Mouse (Mus musculus): ENCODE measurements at regions not wholly inside any gene's neighbourhood (a gene's known extent, or its start where the extent isn't known, plus 50 kb on each side); places are given as distances from the start of the nearest gene placed in this dataset.
"Not testable (repeated sequence)": the region's sequence is repeated elsewhere in the genome, so short reads cannot be mapped to it uniquely, and the experiment has no call there.

- Histone ChIP-seq H3K4me3 (peak overlapping the region; percentile 30), H3K27ac (replicated peaks) (peak overlapping the region; percentile 46), H3K36me3 (no peaks in the 10 kb centered on the region), H3K9me3 (no peaks in the 10 kb centered on the region), H3K27me3 (replicated peaks) (no peaks in the 10 kb centered on the region), H3K9ac (peak overlapping the region; percentile 38), H3K4me2 (peak overlapping the region; percentile 62), H3K4me1 (peaks cover 66% of the 10 kb centered on the region)
- no peak for ATAC-seq (ENCODE audit: extremely low read depth, insufficient number of reproducible peaks, low FRiP score, low TSS enrichment)
- WGBS, result 13% methylated on average over 18 of the region's 18 CpGs
Observed at GRCm38 (mm10) chr10:120694472-120694871, 204.4 kb downstream of the Msrb3 start.

GRCm38 (mm10) chr10:120691451-120691850, 207.4 kb downstream of the Msrb3 start:
- Histone ChIP-seq H3K9ac (no peak overlapping the region), H3K9me3 (no peaks in the 10 kb centered on the region), H3K27ac (replicated peaks) (peak overlapping the region; percentile 58), H3K4me3 (no peak overlapping the region), H3K27me3 (replicated peaks) (no peaks in the 10 kb centered on the region), H3K4me1 (peaks cover 60% of the 10 kb centered on the region), H3K36me3 (no peaks in the 10 kb centered on the region), H3K4me2 (no peak overlapping the region)
- 53% methylated on average over 3 of the region's 3 CpGs for WGBS
- ATAC-seq (ENCODE audit: extremely low read depth, insufficient number of reproducible peaks, low FRiP score, low TSS enrichment), result no peak

DNA sequence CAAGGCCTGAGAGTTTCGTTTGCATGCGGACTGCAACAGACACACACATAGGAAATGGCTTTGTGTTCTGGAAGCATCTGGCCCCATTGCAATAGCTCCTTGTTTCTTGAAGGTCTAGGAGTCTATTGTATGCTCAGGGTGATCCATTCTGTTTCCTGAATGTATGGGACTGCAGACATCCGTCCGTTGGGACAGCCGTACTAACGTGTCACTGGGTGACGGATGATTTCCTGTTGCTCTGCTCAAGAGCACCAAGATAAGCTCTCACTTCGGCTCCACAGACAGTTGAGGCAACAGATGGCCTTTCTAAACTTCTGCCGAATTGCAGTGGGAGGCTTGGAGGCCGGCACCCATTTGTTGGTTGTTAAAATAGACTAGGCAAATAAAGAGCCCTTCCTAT, 209.9 kb upstream of the Hmga2 start:
- H3K4me3 ChIP-seq, result no peak overlapping the region
- peaks cover 29% of the 10 kb centered on the region for H3K4me1 ChIP-seq
- ATAC-seq (ENCODE audit: extremely low read depth, insufficient number of reproducible peaks, low FRiP score, low TSS enrichment), result no peak
- H3K27me3 ChIP-seq (replicated peaks), result no peaks in the 10 kb centered on the region
- no peak overlapping the region for H3K9ac ChIP-seq
- H3K27ac ChIP-seq (replicated peaks), result peak overlapping the region; percentile 71
- no peak overlapping the region for H3K4me2 ChIP-seq
- 15% methylated on average over 10 of the region's 10 CpGs for WGBS
- H3K9me3 ChIP-seq, result no peaks in the 10 kb centered on the region
- no peaks in the 10 kb centered on the region for H3K36me3 ChIP-seq

GRCm38 (mm10) chr10:120682021-120682420, 205.8 kb upstream of the Hmga2 start:
- H3K36me3 ChIP-seq, result no peaks in the 10 kb centered on the region
- H3K9me3 ChIP-seq, result no peaks in the 10 kb centered on the region
- no peak overlapping the region for H3K9ac ChIP-seq
- WGBS, result 78% methylated on average over 10 of the region's 10 CpGs
- peaks cover 33% of the 10 kb centered on the region for H3K4me1 ChIP-seq
- no peaks in the 10 kb centered on the region for H3K27me3 ChIP-seq (replicated peaks)
- H3K4me3 ChIP-seq, result no peak overlapping the region
- no peak overlapping the region for H3K27ac ChIP-seq (replicated peaks)
- no peak overlapping the region for H3K4me2 ChIP-seq
- no peak for ATAC-seq (ENCODE audit: extremely low read depth, insufficient number of reproducible peaks, low FRiP score, low TSS enrichment)

DNA sequence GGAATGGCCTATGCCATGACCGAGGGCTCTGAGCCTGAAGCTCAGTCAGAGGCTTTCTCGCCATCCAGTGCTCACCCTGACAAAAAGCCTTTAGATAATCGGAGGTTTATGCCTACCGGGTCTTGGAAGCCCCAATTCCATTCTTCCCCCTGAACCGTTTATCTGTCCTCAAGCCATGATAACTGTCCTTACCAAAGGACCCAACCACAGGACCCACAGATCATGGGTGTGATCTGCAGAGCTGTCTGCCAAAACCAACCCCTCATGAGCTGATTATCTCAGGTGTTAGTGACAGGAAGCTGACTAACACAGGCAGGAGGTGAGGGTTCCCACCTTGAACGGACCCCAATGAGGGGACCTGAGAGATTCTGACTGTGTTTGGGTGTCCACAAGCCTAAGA, 203.7 kb upstream of the Hmga2 start:
- no peak for ATAC-seq (ENCODE audit: extremely low read depth, insufficient number of reproducible peaks, low FRiP score, low TSS enrichment)
- no peak overlapping the region for H3K4me2 ChIP-seq
- no peaks in the 10 kb centered on the region for H3K27me3 ChIP-seq (replicated peaks)
- no peaks in the 10 kb centered on the region for H3K9me3 ChIP-seq
- H3K27ac ChIP-seq (replicated peaks), result no peak overlapping the region
- peaks cover 32% of the 10 kb centered on the region for H3K4me1 ChIP-seq
- no peak overlapping the region for H3K9ac ChIP-seq
- H3K36me3 ChIP-seq, result no peaks in the 10 kb centered on the region
- H3K4me3 ChIP-seq, result no peak overlapping the region
- 54% methylated on average over 6 of the region's 6 CpGs for WGBS

GRCm38 (mm10) chr10:120678277-120678676, 202.0 kb upstream of the Hmga2 start:
- 57% methylated on average over 8 of the region's 8 CpGs for WGBS

GRCm38 (mm10) chr10:120675369-120675768, 199.1 kb upstream of the Hmga2 start:
- Histone ChIP-seq H3K9ac (no peak overlapping the region), H3K4me2 (no peak overlapping the region), H3K9me3 (no peaks in the 10 kb centered on the region), H3K4me3 (no peak overlapping the region), H3K4me1 (peaks cover 33% of the 10 kb centered on the region), H3K27ac (replicated peaks) (peak overlapping the region; percentile 79), H3K36me3 (no peaks in the 10 kb centered on the region), H3K27me3 (replicated peaks) (no peaks in the 10 kb centered on the region)
- no peak for ATAC-seq (ENCODE audit: extremely low read depth, insufficient number of reproducible peaks, low FRiP score, low TSS enrichment)
- 41% methylated on average over 4 of the region's 4 CpGs for WGBS

More at GRCm38 (mm10) chr10:120678277-120678676, 202.0 kb upstream of the Hmga2 start:
- Histone ChIP-seq H3K27me3 (replicated peaks) (no peaks in the 10 kb centered on the region), H3K9ac (no peak overlapping the region), H3K36me3 (no peaks in the 10 kb centered on the region), H3K4me1 (peaks cover 43% of the 10 kb centered on the region), H3K9me3 (no peaks in the 10 kb centered on the region), H3K4me2 (no peak overlapping the region), H3K27ac (replicated peaks) (no peak overlapping the region), H3K4me3 (no peak overlapping the region)
- ATAC-seq (ENCODE audit: extremely low read depth, insufficient number of reproducible peaks, low FRiP score, low TSS enrichment), result no peak

DNA sequence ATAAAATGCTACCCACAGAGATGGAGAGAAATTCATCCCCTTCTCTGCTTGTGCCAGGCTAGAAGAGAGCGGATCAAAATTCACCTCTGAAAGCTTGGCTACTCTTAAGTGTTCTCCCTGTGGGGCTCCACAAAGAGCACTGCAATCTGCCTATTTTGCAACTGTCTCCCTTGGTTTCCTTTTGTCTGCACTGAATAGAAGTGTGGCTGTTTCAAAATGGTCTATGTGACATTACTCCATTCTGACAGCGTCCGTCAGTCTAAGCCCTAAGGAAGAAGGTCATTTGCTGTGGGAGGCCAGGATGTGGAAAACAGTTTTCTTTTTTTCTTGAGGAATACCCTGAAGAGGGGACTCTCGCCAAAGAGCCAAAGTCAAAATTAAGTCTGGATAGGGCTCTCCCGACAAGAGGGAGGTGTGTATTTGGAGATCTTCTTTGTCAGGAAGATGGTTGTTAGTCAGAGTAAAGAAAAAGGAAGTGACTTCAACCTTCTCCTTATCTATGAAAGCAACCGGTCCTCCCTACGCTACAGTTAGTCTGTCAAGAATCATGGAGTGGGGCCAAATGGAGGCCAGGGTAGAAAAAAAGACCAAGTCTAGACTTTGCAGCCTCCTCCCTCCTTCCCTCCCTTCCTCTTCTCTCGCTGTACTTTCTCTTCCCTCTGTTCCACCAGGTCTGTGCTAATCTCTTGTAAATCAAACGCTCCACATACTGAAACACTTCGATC, 198.2 kb upstream of the Hmga2 start:
- H3K4me1 ChIP-seq, result peaks cover 33% of the 10 kb centered on the region
- H3K4me2 ChIP-seq, result peak overlapping the region; percentile 33
- 45% methylated on average over 10 of the region's 10 CpGs for WGBS
- H3K9me3 ChIP-seq, result no peaks in the 10 kb centered on the region
- no peak overlapping the region for H3K9ac ChIP-seq
- no peaks in the 10 kb centered on the region for H3K36me3 ChIP-seq
- H3K27ac ChIP-seq (replicated peaks), result peak overlapping the region; percentile 79
- no peak for ATAC-seq (ENCODE audit: extremely low read depth, insufficient number of reproducible peaks, low FRiP score, low TSS enrichment)
- no peak overlapping the region for H3K4me3 ChIP-seq
- H3K27me3 ChIP-seq (replicated peaks), result no peaks in the 10 kb centered on the region

DNA sequence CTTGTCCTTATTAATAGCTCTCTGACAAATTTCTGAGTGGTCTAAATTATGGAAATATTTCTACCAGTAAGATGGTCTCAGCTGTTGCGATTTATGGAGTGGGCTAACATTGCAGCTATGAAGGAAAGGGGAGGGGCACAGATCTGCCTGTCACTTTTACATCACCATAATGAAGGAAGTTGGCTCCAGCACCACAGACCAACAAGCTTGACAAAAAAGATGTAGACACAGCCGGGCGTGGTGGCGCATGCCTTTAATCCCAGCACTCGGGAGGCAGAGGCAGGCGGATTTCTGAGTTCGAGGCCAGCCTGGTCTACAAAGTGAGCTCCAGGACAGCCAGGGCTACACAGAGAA, 191.4 kb upstream of the Hmga2 start:
- WGBS, result 92% methylated on average over 7 of the region's 7 CpGs
- not testable (repeated sequence) for H3K27me3 ChIP-seq (replicated peaks); ATAC-seq (ENCODE audit: extremely low read depth, insufficient number of reproducible peaks, low FRiP score, low TSS enrichment); H3K4me1 ChIP-seq; H3K27ac ChIP-seq (replicated peaks); H3K4me3 ChIP-seq; H3K4me2 ChIP-seq; H3K9me3 ChIP-seq; H3K9ac ChIP-seq; H3K36me3 ChIP-seq

GRCm38 (mm10) chr10:120666985-120667677, 190.9 kb upstream of the Hmga2 start:
- 64% methylated on average over 12 of the region's 12 CpGs for WGBS
- H3K9me3 ChIP-seq, result no peaks in the 10 kb centered on the region
- H3K36me3 ChIP-seq, result no peaks in the 10 kb centered on the region
- H3K4me1 ChIP-seq, result no peaks in the 10 kb centered on the region
- no peak overlapping the region for H3K9ac ChIP-seq
- H3K27ac ChIP-seq (replicated peaks), result no peak overlapping the region
- no peak for ATAC-seq (ENCODE audit: extremely low read depth, insufficient number of reproducible peaks, low FRiP score, low TSS enrichment)
- H3K27me3 ChIP-seq (replicated peaks), result no peaks in the 10 kb centered on the region
- no peak overlapping the region for H3K4me3 ChIP-seq
- H3K4me2 ChIP-seq, result no peak overlapping the region

- H3K36me3 ChIP-seq, result no peaks in the 10 kb centered on the region
- no peak overlapping the region; the same call in 1 of the 2 replicates for H3K27ac ChIP-seq (replicated peaks)
- ATAC-seq (ENCODE audit: extremely low read depth, insufficient number of reproducible peaks, low FRiP score, low TSS enrichment), result no peak
Observed at GRCm38 (mm10) chr10:120666202-120666860, 190.1 kb upstream of the Hmga2 start.

More at GRCm38 (mm10) chr10:120666202-120666860, 190.1 kb upstream of the Hmga2 start:
- Histone ChIP-seq H3K4me2 (no peak overlapping the region), H3K4me1 (no peaks in the 10 kb centered on the region), H3K9ac (no peak overlapping the region), H3K4me3 (no peak overlapping the region), H3K9me3 (no peaks in the 10 kb centered on the region), H3K27me3 (replicated peaks) (no peaks in the 10 kb centered on the region)
- 80% methylated on average over 7 of the region's 7 CpGs for WGBS
